ENCODE assay signal across 8 mouse cellular contexts in genomic region chr19:27425656-27426055, GRCm38 (mm10). TPM values are rescaled to one million over a fixed set of nuclear protein-coding genes. Genes with fewer than 3 reads are reported as not detected.
A peak's percentile ranks its signal among the peaks of the same experiment; 100 is the strongest.
DNase-seq lines count a peak whose midpoint lies in the region; ATAC-seq and TF ChIP-seq lines count a peak whose summit lies in the region.

No protein-coding gene starts in this region.

- no peaks in the 10 kb centered on the region for H3K9me3 ChIP-seq in heart, embryonic 11.5 days (replicated peaks; ENCODE audit: control insufficient read depth, low read length)
- no peaks in the 10 kb centered on the region for H3K9me3 ChIP-seq in midbrain, embryonic 14.5 days (ENCODE audit: control insufficient read depth, low read length)

- no peak overlapping the region for H3K4me2 ChIP-seq in heart, embryonic 11.5 days
- H3K4me2 ChIP-seq in midbrain, embryonic 14.5 days (ENCODE audit: low read length): no peak overlapping the region

- no peak overlapping the region for H3K27ac ChIP-seq in heart, embryonic 11.5 days (ENCODE audit: low read depth, low read length)
- no peak overlapping the region for H3K27ac ChIP-seq in cerebellum, adult 2 months (ENCODE audit: insufficient read depth, low read length)
- H3K27ac ChIP-seq in midbrain, embryonic 14.5 days (replicated peaks; ENCODE audit: low read depth, low read length): no peak overlapping the region

- ATAC-seq in heart, embryonic 11.5 days (replicated peaks; ENCODE audit: insufficient number of reproducible peaks, low FRiP score, low TSS enrichment): no peak
- ATAC-seq in midbrain, embryonic 14.5 days (ENCODE audit: low FRiP score, low TSS enrichment): no peak
- ATAC-seq in activated CD4-positive, CD25-positive, alpha-beta regulatory T cell, adult 4 months: no peak

- DNase-seq in heart, postnatal 10 days: peak; percentile 48 to 71
- peak; percentile 10 to 34 for DNase-seq in urinary bladder, adult 18-20 months (ENCODE audit: low spot score in 2 of 2)
- DNase-seq in urinary bladder, postnatal 10 days (ENCODE audit: low spot score): no peak
- DNase-seq in cerebellum, adult 2 months: peak; percentile 58 to 62
- peak; percentile 70 for DNase-seq in kidney, adult 9 months
- DNase-seq in midbrain, embryonic 14.5 days: peak; percentile 83

- 76% methylated on average over 7 of the region's 7 CpGs for WGBS in heart, embryonic 11.5 days (ENCODE audit: insufficient replicate concordance)
- WGBS in cerebellum, adult 2 months: 28% methylated on average over 7 of the region's 7 CpGs
- WGBS in midbrain, embryonic 14.5 days: 67% methylated on average over 7 of the region's 7 CpGs

- no peak for TF ChIP-seq POLR2A in cerebellum, adult 2 months (IDR thresholded peaks at IDR 0.05; ENCODE audit: borderline replicate concordance, insufficient read depth, low read length)

- intact Hi-C loops in heart, postnatal 10 days (cut with DNase I): loop anchor here (2.0 to 5.0 kb wide), 4 partner anchors 303 to 708 kb away; no protein-coding TSS in a partner anchor

- no peaks in the 10 kb centered on the region for H3K27me3 ChIP-seq in heart, embryonic 11.5 days (ENCODE audit: control insufficient read depth, insufficient read depth, low read length)
- no peaks in the 10 kb centered on the region for H3K27me3 ChIP-seq in cerebellum, adult 2 months (ENCODE audit: control insufficient read depth, insufficient read depth, low read length)
- H3K27me3 ChIP-seq in midbrain, embryonic 14.5 days (ENCODE audit: control insufficient read depth, insufficient read depth, low read length): no peaks in the 10 kb centered on the region

- peaks cover 7% of the 10 kb centered on the region; the same call in 1 of the 2 replicates for H3K36me3 ChIP-seq in heart, embryonic 11.5 days (ENCODE audit: control insufficient read depth, insufficient read depth, low read length)
- peaks cover 45% of the 10 kb centered on the region for H3K36me3 ChIP-seq in midbrain, embryonic 14.5 days (ENCODE audit: control insufficient read depth, insufficient read depth, low read length)

- H3K4me3 ChIP-seq in heart, embryonic 11.5 days (ENCODE audit: low read depth, low read length): no peak overlapping the region
- H3K4me3 ChIP-seq in cerebellum, adult 2 months (replicated peaks; ENCODE audit: insufficient read depth, low read depth, low read length): no peak overlapping the region
- H3K4me3 ChIP-seq in midbrain, embryonic 14.5 days (replicated peaks; ENCODE audit: low read depth, low read length): no peak overlapping the region

- TF ChIP-seq CTCF in cerebellum, adult 2 months (IDR thresholded peaks at IDR 0.05; ENCODE audit: borderline replicate concordance, insufficient read depth, low read depth, low read length): peak; percentile 35; the same call in 1 of the 2 replicates

- H3K4me1 ChIP-seq in heart, embryonic 11.5 days (ENCODE audit: control insufficient read depth, insufficient read depth, low read length): peaks cover 6% of the 10 kb centered on the region
- H3K4me1 ChIP-seq in cerebellum, adult 2 months (ENCODE audit: control insufficient read depth, insufficient read depth, low read length): 0 out of 2 replicates have a peak, but pooled peaks cover 3% of the 10 kb centered on the region
- peaks cover 10% of the 10 kb centered on the region for H3K4me1 ChIP-seq in midbrain, embryonic 14.5 days (ENCODE audit: control insufficient read depth, insufficient read depth, low read length)

- no peak overlapping the region for H3K9ac ChIP-seq in heart, embryonic 11.5 days (ENCODE audit: low read depth, low read length)
- H3K9ac ChIP-seq in midbrain, embryonic 14.5 days (replicated peaks; ENCODE audit: low read length): no peak overlapping the region

RNA-seq across cellular contexts. Expression of gene Pum3, which starts 4.0 kb away (rescaled TPM):
- 10 to 100 TPM; 30.1 to 38.1 TPM for total RNA-seq in heart, postnatal 10 days (2021)
- polyA plus RNA-seq in heart, embryonic 11.5 days (2014; fragmentation: Nextera tagmentation; extraction: Ambion mirVana): 65.1 and 66.5 TPM in 2 replicates
- polyA plus RNA-seq in cerebellum, adult 2 months (2012; rRNA removed): 24.5 and 25.2 TPM in 2 replicates
- 54.5 and 59.6 TPM in 2 replicates for polyA plus RNA-seq in midbrain, embryonic 14.5 days (2014; fragmentation: Nextera tagmentation; extraction: Ambion mirVana)
- polyA plus RNA-seq in activated CD4-positive, CD25-positive, alpha-beta regulatory T cell, adult 4 months (2017; shearing (Covaris generic)): 10 to 100 TPM; 85.9 to 96.9 TPM
